Mouse (Mus musculus) hindlimb bud, embryonic 11.5 days (tissue): ENCODE data around the gene Emx1.

Experiments
- DNase-seq: peaks from one replicate; pipeline ENCODE4 v3.0.0-alpha.2; 2012; ENCODE audit warnings: low read depth, low spot score; ENCODE audit errors: extremely low spot score

The Emx1 gene

GRCm38 (mm10) chr6:85224442-85224891 is 37.2 kb downstream of the Emx1 start:
- no peak for DNase-seq

GRCm38 (mm10) chr6:85226570-85226969 is 39.3 kb downstream of the Emx1 start:
- no peak for DNase-seq

GRCm38 (mm10) chr6:85227520-85227919 is 40.3 kb downstream of the Emx1 start:
- no peak for DNase-seq

GRCm38 (mm10) chr6:85230762-85231161 is 43.5 kb downstream of the Emx1 start:
- no peak for DNase-seq

GRCm38 (mm10) chr6:85231469-85231868 is 44.2 kb downstream of the Emx1 start:
- DNase-seq, result no peak

- no peak for DNase-seq
These were observed 44.8 kb downstream of the Emx1 start for GRCm38 (mm10) chr6:85232045-85232444.

- DNase-seq, result no peak
These were observed 45.8 kb downstream of the Emx1 start for GRCm38 (mm10) chr6:85232836-85233623.

- no peak for DNase-seq
These were observed 47.6 kb downstream of the Emx1 start for GRCm38 (mm10) chr6:85234796-85235195.

- DNase-seq, result no peak
These were observed 49.8 kb downstream of the Emx1 start for GRCm38 (mm10) chr6:85237001-85237400.

- no peak for DNase-seq
These were observed 50.5 kb downstream of the Emx1 start for GRCm38 (mm10) chr6:85237595-85238337.

GRCm38 (mm10) chr6:85239044-85239489 is 51.8 kb downstream of the Emx1 start:
- DNase-seq, result peak; percentile 53

GRCm38 (mm10) chr6:85249821-85250220 is 62.6 kb downstream of the Emx1 start:
- no peak for DNase-seq

GRCm38 (mm10) chr6:85250811-85251241 is 63.6 kb downstream of the Emx1 start:
- no peak for DNase-seq

GRCm38 (mm10) chr6:85252251-85253058 is 65.2 kb downstream of the Emx1 start:
- DNase-seq, result no peak

- no peak for DNase-seq
These were observed 66.0 kb downstream of the Emx1 start for GRCm38 (mm10) chr6:85253275-85253674.
